Mouse (Mus musculus) cerebellum, postnatal 14 days (tissue): ENCODE results near the gene Pdcd5.
A peak's percentile ranks its signal among the peaks of the same experiment; 100 is the strongest.

Experiments
- DNase-seq, 2 experiments: peaks; one replicate each; pipeline ENCODE4 v3.0.0; 2021; ENCODE audit warnings: mixed read lengths in 2 of 2

Gene Pdcd5

DNA sequence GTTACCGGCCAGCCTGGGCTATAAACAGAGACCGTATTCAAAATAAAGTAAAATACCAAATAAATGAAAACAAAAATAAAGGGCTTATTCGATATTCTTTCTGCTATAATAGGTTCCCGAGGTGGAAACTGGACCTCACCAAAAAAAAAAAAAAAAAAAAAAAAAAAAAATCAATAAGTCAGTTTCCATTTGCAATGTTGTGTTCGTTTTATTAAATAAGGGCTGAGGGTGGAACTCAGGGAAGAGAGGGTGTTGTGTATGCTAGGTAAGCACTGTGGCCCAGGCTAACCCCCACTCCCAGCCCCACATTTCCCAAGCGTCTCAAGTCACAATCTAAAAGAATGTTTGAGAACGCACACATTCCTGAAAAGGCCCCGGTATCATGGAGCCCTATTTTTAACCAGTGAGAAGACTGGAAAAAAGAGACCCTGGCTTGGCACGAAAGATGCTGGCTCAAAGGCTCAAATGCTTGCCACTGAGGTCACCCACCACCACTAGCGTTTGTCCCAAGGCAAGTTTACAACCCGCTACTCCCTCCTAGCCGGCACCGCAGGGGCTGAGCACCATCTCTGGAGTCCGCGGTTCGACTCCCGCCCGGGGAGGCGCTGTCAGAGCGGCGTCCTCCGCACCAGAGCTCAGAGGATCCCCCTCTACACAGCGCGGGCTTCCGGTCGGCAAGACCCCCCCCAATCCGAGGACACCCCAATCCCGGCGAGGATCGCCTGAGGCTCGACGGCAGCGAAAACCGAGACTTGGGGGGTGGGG is 822 bp downstream of the Pdcd5 start:
- DNase-seq = peak in 1 of 2 experiments; percentile 39

GRCm38 (mm10) chr7:35640072-35640471 is 7.2 kb downstream of the Pdcd5 start:
- no peak for DNase-seq

DNA sequence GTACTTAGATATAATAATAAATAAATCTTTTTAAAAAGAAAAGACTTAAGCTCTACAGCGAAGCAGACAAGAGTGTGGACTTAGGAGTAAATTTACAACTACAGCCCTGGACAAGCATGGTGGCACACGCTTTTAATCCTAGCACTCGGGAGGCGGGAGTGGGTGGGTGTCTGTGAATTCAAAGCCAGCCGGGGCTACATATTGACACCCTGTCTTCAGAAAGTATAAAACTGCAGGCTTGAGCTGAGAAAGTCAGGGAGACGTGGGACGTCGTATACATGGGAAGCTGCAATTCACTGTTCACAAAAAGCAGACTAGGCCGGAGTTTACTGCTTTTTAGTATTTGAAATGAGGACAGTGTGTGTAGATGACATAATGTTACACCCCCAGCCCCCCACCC is 10.4 kb downstream of the Pdcd5 start:
- no peak for DNase-seq

DNA sequence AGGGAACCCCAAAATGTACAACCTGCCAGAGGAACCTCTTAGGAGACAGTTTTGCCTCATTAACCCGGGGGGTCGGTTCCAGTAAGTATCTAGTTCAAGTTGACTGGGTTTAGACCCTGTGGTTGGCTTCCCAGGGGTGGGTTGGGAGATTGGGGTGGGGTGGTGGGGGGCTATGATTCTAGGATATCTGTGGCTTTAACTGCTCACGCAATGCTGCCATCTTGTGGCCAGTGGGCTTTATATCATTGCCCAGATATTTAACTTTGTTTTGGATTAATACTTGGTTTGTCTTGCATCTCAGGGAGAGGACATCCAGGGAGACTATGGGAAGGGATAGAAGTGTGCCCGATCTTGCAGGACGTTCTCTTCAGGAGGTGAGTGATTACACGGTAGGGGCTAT is 11.1 kb downstream of the Pdcd5 start:
- DNase-seq = peak; percentile 57 to 70

DNA sequence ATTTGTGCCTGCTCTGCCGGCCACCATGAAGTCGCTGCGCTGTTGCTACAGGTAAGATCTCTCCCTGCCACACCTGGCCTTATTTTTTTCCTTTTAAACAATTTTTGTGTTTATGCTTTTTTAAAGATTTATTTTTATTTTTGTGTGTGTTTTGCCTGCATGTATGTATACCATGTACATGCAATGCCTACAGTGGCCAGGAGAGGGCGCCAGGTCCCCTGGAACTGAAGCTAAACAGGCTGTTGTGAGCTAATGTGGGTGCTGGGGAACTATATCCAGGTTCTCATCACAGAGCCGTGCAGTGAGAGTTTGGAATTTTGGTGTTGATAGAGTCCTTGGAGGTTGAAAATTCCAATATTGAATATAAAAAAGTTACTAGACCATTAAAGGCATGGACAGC is 18.8 kb downstream of the Pdcd5 start:
- peak; percentile 31 to 64 for DNase-seq

DNA sequence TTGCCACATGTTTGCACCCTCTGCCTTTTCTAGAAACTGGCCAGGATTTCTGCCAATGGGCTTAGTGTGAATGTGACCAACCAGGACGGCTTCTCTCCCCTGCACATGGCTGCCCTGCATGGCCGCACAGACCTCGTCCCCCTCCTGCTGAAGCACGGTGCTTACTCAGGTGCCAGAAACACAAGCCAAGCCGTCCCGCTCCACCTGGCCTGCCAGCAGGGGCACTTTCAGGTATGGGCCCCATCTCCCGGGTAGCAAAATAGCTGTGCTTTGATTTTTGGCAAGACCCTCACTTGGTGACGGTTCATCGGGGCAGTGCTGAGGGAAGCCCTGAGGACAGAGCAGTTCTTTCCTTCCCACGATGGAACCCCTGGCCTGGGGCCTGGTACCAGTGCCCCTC is 19.9 kb downstream of the Pdcd5 start:
- DNase-seq = peak; percentile 36 to 52

- DNase-seq = no peak
Measured at GRCm38 (mm10) chr7:35626038-35626437, 21.3 kb downstream of the Pdcd5 start.

- no peak for DNase-seq
Measured at GRCm38 (mm10) chr7:35622626-35623025, 24.7 kb downstream of the Pdcd5 start.

DNA sequence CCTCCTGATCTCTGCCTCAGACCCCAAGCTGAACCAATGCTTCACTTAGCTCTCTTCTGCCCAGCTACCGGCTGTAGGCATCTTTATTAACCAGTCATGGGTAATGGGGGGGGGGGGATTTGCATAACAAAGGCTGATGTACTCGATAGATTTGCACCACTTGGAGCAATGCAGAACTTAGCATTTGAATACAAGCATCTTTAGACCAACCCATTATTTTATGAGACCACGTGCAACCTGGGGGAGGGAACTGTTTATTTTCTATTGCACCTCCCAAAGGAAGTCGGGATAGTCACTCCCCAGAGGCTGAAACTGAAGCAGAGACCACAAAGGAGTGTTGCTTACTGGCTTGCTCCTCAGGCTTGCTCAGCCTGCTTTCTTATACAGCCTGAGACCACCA is 29.8 kb downstream of the Pdcd5 start:
- no peak for DNase-seq

GRCm38 (mm10) chr7:35609245-35609644 is 38.1 kb downstream of the Pdcd5 start:
- no peak for DNase-seq

DNA sequence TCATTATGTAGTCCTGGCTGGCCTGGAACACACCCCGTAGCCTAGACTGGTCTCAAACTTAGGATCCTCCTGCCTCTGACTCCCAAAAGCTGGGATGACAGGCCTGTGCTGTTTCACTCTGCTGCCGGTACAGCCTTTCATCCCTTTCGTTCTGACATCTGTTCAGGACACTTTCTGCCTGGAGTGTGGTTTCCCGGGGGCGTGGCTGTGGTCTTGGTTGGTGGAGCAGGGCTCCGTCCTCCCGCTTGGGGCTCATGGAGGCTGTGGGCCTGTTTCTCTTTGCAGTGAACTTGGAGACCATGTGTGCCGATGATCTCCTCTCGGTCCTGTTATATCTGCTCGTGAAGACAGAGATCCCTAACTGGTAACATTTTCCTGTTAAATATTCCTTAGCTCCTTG is 40.5 kb downstream of the Pdcd5 start:
- DNase-seq = no peak

- no peak for DNase-seq
Measured at GRCm38 (mm10) chr7:35602766-35603165, 44.6 kb downstream of the Pdcd5 start.

DNA sequence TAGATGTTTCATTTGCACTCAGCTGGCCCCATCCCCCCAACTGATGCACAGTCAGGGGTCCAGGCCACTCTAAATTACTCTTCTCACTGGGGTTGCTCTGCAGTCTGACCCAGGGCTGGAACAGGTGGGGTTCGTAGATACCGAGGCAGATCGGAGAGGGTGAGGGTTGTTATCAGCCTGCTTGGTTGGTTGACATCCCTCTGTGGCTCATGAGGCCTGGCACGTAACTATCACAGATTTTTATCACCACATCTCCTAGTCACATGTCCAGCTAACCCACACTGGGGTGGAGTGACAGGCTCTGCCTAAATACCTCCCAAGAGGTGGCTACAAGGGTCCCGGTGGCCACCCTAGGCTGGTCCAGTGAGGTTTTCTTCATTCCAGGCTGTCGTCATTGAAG is 46.2 kb downstream of the Pdcd5 start:
- no peak for DNase-seq

DNA sequence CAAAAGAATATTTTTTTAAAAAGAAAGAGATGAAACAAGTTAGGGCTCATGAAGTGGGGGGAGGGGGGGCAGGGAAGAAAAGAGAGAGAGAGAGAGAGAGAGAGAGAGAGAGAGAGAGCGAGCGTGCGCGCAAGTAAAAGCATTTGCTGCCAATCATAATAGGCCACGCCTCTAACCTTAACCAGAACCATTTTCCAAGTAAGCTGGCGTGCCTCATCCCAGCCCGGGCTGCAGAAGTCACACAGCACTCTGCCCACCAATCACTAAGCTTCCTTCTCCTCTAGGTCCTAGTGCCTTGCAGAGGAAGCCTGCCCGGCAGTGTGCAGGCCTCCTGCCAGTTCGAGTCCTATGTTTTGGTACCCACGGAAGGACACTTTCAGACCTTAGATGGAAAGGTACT is 47.3 kb downstream of the Pdcd5 start:
- DNase-seq = no peak

DNA sequence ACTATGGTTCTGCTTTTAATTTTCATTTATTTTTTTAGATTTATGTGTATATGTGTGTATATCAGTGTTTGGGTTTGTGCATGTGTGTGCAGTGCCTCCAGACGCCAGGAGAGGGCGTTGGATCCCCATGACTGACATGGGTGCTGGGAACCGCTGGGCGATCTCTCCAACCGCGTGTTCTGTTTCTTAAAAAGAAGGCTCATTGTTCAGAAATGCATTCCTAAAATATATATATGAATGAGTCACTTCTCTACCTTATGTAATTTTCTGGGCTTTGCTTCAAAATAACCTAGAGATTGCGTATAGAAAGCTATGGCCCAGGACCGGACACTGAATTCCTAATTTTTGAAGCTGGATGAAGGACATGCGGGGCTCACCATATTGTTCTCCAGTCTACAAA is 47.8 kb downstream of the Pdcd5 start:
- DNase-seq = no peak

GRCm38 (mm10) chr7:35594311-35594710 is 53.0 kb downstream of the Pdcd5 start:
- DNase-seq = no peak
